18 mouse cellular contexts compared by ENCODE assay signal in the genomic region with DNA sequence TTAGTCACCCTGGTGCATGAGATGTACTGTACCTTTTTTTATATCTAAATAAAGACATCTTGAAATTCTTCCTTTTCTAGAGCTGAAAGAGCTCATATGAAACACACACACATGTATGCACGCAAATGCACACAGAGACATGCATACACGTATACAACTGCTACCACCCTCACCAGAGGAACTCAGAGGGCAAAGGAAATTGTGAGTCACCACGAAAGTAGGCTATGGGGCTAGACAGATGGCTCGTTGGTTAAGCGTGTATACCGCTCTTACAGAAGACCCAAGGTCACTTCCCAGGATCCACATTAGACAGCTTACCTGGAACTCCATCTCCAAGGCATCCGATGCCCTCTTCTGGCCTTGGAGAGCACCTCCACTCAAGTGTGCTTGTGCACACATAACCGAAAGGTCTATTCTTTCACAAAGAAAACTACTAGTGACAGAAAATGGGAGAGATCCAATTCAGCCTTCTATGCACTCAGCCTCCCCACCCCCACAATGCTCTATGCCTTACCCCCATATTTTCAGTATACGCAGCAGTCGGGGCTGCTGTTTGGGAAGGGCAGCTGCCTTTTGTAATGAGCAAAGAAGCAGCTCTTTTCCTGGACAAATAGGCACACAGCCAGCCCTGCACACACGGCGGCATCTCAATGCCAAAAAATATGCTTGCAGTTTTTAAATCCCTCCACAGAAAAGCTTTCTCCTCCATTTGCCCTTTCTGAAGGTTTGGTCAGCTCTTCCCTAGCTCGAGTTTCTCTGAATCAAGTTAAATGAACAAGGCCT. TPM values are rescaled to one million over a fixed set of nuclear protein-coding genes. Genes with fewer than 3 reads are reported as not detected.
A peak's percentile ranks its signal among the peaks of the same experiment; 100 is the strongest.
DNase-seq lines count a peak whose midpoint lies in the region; ATAC-seq and TF ChIP-seq lines count a peak whose summit lies in the region.
"Had no signal": no experiment of that assay in that cellular context is flagged by ENCODE, and none has a peak within 500 bp of the region (broad histone marks: within the 10 kb centered on the region; RNA-seq: fewer than 3 reads in every experiment).

No protein-coding gene starts in this region.

- no peak overlapping the region for H3K27ac ChIP-seq in kidney, postnatal 0 days
- no peak overlapping the region for H3K27ac ChIP-seq in kidney, embryonic 16.5 days (ENCODE audit: low read length)
- H3K27ac ChIP-seq in stomach, postnatal 0 days (replicated peaks) = no peak overlapping the region
- H3K27ac ChIP-seq in neural tube, embryonic 15.5 days (replicated peaks) = no peak overlapping the region
- H3K27ac ChIP-seq: embryonic facial prominence, embryonic 12.5 days; forebrain, embryonic 15.5 days; hindbrain, embryonic 12.5 days; kidney, embryonic 15.5 days; liver, embryonic 15.5 days had no signal

- 81% methylated on average over 13 of the region's 13 CpGs for WGBS in kidney, postnatal 0 days
- WGBS in kidney, embryonic 16.5 days = 81% methylated on average over 13 of the region's 13 CpGs
- 62% methylated on average over 13 of the region's 13 CpGs for WGBS in stomach, postnatal 0 days
- 81% methylated on average over 13 of the region's 13 CpGs for WGBS in neural tube, embryonic 15.5 days

- no peak overlapping the region for H3K4me3 ChIP-seq in kidney, postnatal 0 days (replicated peaks; ENCODE audit: low read depth, low read length)
- H3K4me3 ChIP-seq in kidney, embryonic 16.5 days (ENCODE audit: low read length) = no peak overlapping the region
- no peak overlapping the region for H3K4me3 ChIP-seq in stomach, postnatal 0 days (ENCODE audit: low read depth, low read length)
- no peak overlapping the region for H3K4me3 ChIP-seq in neural tube, embryonic 15.5 days (replicated peaks)
- H3K4me3 ChIP-seq: embryonic facial prominence, embryonic 12.5 days; forebrain, embryonic 15.5 days; hindbrain, embryonic 12.5 days; kidney, embryonic 15.5 days; liver, embryonic 15.5 days; megakaryocyte, embryonic 14.5 days had no signal

- no peaks in the 10 kb centered on the region for H3K4me1 ChIP-seq in kidney, postnatal 0 days (replicated peaks; ENCODE audit: insufficient read depth, low read length)
- H3K4me1 ChIP-seq in kidney, embryonic 16.5 days (ENCODE audit: insufficient read depth, low read length) = no peaks in the 10 kb centered on the region
- no peaks in the 10 kb centered on the region for H3K4me1 ChIP-seq in stomach, postnatal 0 days (replicated peaks; ENCODE audit: control insufficient read depth, insufficient read depth)
- H3K4me1 ChIP-seq in neural tube, embryonic 15.5 days = no peaks in the 10 kb centered on the region
- H3K4me1 ChIP-seq: embryonic facial prominence, embryonic 12.5 days; forebrain, embryonic 15.5 days; hindbrain, embryonic 12.5 days; kidney, embryonic 15.5 days; liver, embryonic 15.5 days had no signal

- TF ChIP-seq EP300 in stomach, postnatal 0 days (optimal IDR thresholded peaks at IDR 0.05) = no peak

- no peaks in the 10 kb centered on the region for H3K36me3 ChIP-seq in kidney, postnatal 0 days (ENCODE audit: insufficient read depth, low read length)
- H3K36me3 ChIP-seq in kidney, embryonic 16.5 days (ENCODE audit: insufficient read depth, low read length) = no peaks in the 10 kb centered on the region
- no peaks in the 10 kb centered on the region for H3K36me3 ChIP-seq in stomach, postnatal 0 days (ENCODE audit: control insufficient read depth, insufficient read depth, low read length)
- no peaks in the 10 kb centered on the region for H3K36me3 ChIP-seq in neural tube, embryonic 15.5 days
- H3K36me3 ChIP-seq: embryonic facial prominence, embryonic 12.5 days; forebrain, embryonic 15.5 days; hindbrain, embryonic 12.5 days; kidney, embryonic 15.5 days; liver, embryonic 15.5 days had no signal

- no peak overlapping the region for H3K9ac ChIP-seq in kidney, postnatal 0 days (ENCODE audit: low read depth, low read length)
- H3K9ac ChIP-seq in kidney, embryonic 16.5 days (replicated peaks; ENCODE audit: low read length) = no peak overlapping the region
- no peak overlapping the region for H3K9ac ChIP-seq in stomach, postnatal 0 days (ENCODE audit: low read length)
- no peak overlapping the region for H3K9ac ChIP-seq in neural tube, embryonic 15.5 days (replicated peaks)
- H3K9ac ChIP-seq: embryonic facial prominence, embryonic 12.5 days; forebrain, embryonic 15.5 days; hindbrain, embryonic 12.5 days; kidney, embryonic 15.5 days; liver, embryonic 15.5 days had no signal

- no peaks in the 10 kb centered on the region for H3K9me3 ChIP-seq in kidney, postnatal 0 days (replicated peaks; ENCODE audit: low read length)
- no peaks in the 10 kb centered on the region for H3K9me3 ChIP-seq in kidney, embryonic 16.5 days (ENCODE audit: low read length)
- H3K9me3 ChIP-seq in stomach, postnatal 0 days (ENCODE audit: control insufficient read depth, low read length) = no peaks in the 10 kb centered on the region
- H3K9me3 ChIP-seq in neural tube, embryonic 15.5 days (replicated peaks) = no peaks in the 10 kb centered on the region
- H3K9me3 ChIP-seq: embryonic facial prominence, embryonic 12.5 days; forebrain, embryonic 15.5 days; hindbrain, embryonic 12.5 days; kidney, embryonic 15.5 days; liver, embryonic 15.5 days; megakaryocyte, embryonic 14.5 days had no signal

- no peak overlapping the region for H3K4me2 ChIP-seq in kidney, postnatal 0 days (ENCODE audit: low read length)
- no peak overlapping the region for H3K4me2 ChIP-seq in kidney, embryonic 16.5 days (replicated peaks; ENCODE audit: low read depth, low read length)
- no peak overlapping the region for H3K4me2 ChIP-seq in stomach, postnatal 0 days (replicated peaks; ENCODE audit: low read depth)
- H3K4me2 ChIP-seq in neural tube, embryonic 15.5 days = no peak overlapping the region
- H3K4me2 ChIP-seq: embryonic facial prominence, embryonic 12.5 days; forebrain, embryonic 15.5 days; hindbrain, embryonic 12.5 days; kidney, embryonic 15.5 days; liver, embryonic 15.5 days had no signal

- peak; percentile 43; the same call in 1 of the 2 replicates for TF ChIP-seq CTCF in kidney, postnatal 0 days (IDR thresholded peaks at IDR 0.05; ENCODE audit: low read depth)
- peak; percentile 55 for TF ChIP-seq CTCF in stomach, postnatal 0 days (IDR thresholded peaks at IDR 0.05; ENCODE audit: low read depth)

- ATAC-seq in kidney, postnatal 0 days (replicated peaks; ENCODE audit: low FRiP score, low read depth) = no peak
- no peak for ATAC-seq in kidney, embryonic 16.5 days (ENCODE audit: low FRiP score, low TSS enrichment)
- ATAC-seq in stomach, postnatal 0 days (ENCODE audit: low FRiP score, low TSS enrichment) = no peak
- ATAC-seq in neural tube, embryonic 15.5 days (ENCODE audit: low FRiP score) = no peak
- ATAC-seq: forebrain, embryonic 15.5 days; Patski had no signal

- H3K27me3 ChIP-seq in kidney, postnatal 0 days (ENCODE audit: insufficient read depth, low read length) = no peaks in the 10 kb centered on the region
- no peaks in the 10 kb centered on the region for H3K27me3 ChIP-seq in kidney, embryonic 16.5 days (ENCODE audit: insufficient read depth, low read length)
- no peaks in the 10 kb centered on the region for H3K27me3 ChIP-seq in stomach, postnatal 0 days (ENCODE audit: control insufficient read depth, insufficient read depth, low read length)
- no peaks in the 10 kb centered on the region for H3K27me3 ChIP-seq in neural tube, embryonic 15.5 days (replicated peaks)
- H3K27me3 ChIP-seq: embryonic facial prominence, embryonic 12.5 days; forebrain, embryonic 15.5 days; hindbrain, embryonic 12.5 days; kidney, embryonic 15.5 days; liver, embryonic 15.5 days had no signal

- DNase-seq in embryo, embryonic 10.5 days (ENCODE audit: low spot score) = peak; percentile 8
- no peak for DNase-seq in embryo, embryonic 11 days
- no peak for DNase-seq in kidney, postnatal 0 days (ENCODE audit: low spot score)
- DNase-seq in right cerebral cortex, postnatal 4 days = peak; percentile 46
- no peak for DNase-seq in right cerebral cortex, adult 2 months (ENCODE audit: low spot score in 2 of 2)
- no peak for DNase-seq in stomach, postnatal 0 days (ENCODE audit: low spot score)
- DNase-seq: adrenal gland, adult 2 months; cerebellum, adult 11-12 months; thymus, postnatal 25 days had no signal

RNA-seq across cellular contexts. Expression of gene Bean1, which starts 25.6 kb away (rescaled TPM):
- 2.1 TPM in 2 replicates for polyA plus RNA-seq in kidney, postnatal 0 days (2015; fragmentation: Nextera tagmentation; extraction: Ambion mirVana)
- 2.3 and 2.5 TPM in 2 replicates for polyA plus RNA-seq in kidney, embryonic 16.5 days (2015; fragmentation: Nextera tagmentation; extraction: Ambion mirVana)
- polyA plus RNA-seq in stomach, postnatal 0 days (2015; fragmentation: Nextera tagmentation; extraction: Ambion mirVana) = 0.81 and 0.88 TPM in 2 replicates
- polyA plus RNA-seq in neural tube, embryonic 15.5 days (2015; fragmentation: Nextera tagmentation; extraction: Ambion mirVana) = 9.0 and 9.8 TPM in 2 replicates
- polyA plus RNA-seq: Patski had no signal

RNA-seq across cellular contexts. Expression of gene Cdh5, which starts 43.2 kb away (rescaled TPM):
- polyA plus RNA-seq in kidney, postnatal 0 days (2015; fragmentation: Nextera tagmentation; extraction: Ambion mirVana) = 33.4 and 35.9 TPM in 2 replicates
- polyA plus RNA-seq in kidney, embryonic 16.5 days (2015; fragmentation: Nextera tagmentation; extraction: Ambion mirVana) = 38.1 and 42.2 TPM in 2 replicates
- polyA plus RNA-seq in stomach, postnatal 0 days (2015; fragmentation: Nextera tagmentation; extraction: Ambion mirVana) = 8.2 and 8.7 TPM in 2 replicates
- 12.5 and 17.7 TPM in 2 replicates for polyA plus RNA-seq in neural tube, embryonic 15.5 days (2015; fragmentation: Nextera tagmentation; extraction: Ambion mirVana)
- polyA plus RNA-seq: Patski had no signal

Comparison
In these comparisons a context has a peak if more than half of its experiments do, and no peak if none do; other contexts are left out.
1. DNase-seq: peak in embryo, embryonic 10.5 days (single experiment) and right cerebral cortex, postnatal 4 days (single experiment); none in embryo, embryonic 11 days (single experiment), kidney, postnatal 0 days (single experiment), right cerebral cortex, adult 2 months (0 of 2) and stomach, postnatal 0 days (single experiment).